Mouse (Mus musculus): Measurements from ENCODE around the gene Ube4b. TPM values are rescaled to one million over a fixed set of nuclear protein-coding genes. Genes with fewer than 3 reads are reported as not detected.

Gene Ube4b
- polyA plus RNA-seq, 1 experiment from 2014 or later = 56.5 TPM

Other genes starting within 250 kb of the Ube4b start
- 155 and 169 TPM in 2 replicates for gene Kif1b, start 119.1 kb downstream of the Ube4b start, polyA plus RNA-seq (2015; fragmentation: Nextera tagmentation; extraction: Ambion mirVana)
- gene Rbp7, start 28.2 kb upstream of the Ube4b start, polyA plus RNA-seq (2015; fragmentation: Nextera tagmentation; extraction: Ambion mirVana) = not detected in 2 replicates
- 0.69 TPM in 1 of 2 replicates, not detected in the other for gene Tmem274, start 50.6 kb upstream of the Ube4b start, polyA plus RNA-seq (2015; fragmentation: Nextera tagmentation; extraction: Ambion mirVana)
- 9.2 and 10.3 TPM in 2 replicates for gene Nmnat1, start 58.5 kb upstream of the Ube4b start, polyA plus RNA-seq (2015; fragmentation: Nextera tagmentation; extraction: Ambion mirVana)
- gene Lzic, start 58.5 kb upstream of the Ube4b start, polyA plus RNA-seq (2015; fragmentation: Nextera tagmentation; extraction: Ambion mirVana) = 42.4 and 45.1 TPM in 2 replicates
- 85.3 and 85.4 TPM in 2 replicates for gene Ctnnbip1, start 91.5 kb upstream of the Ube4b start, polyA plus RNA-seq (2015; fragmentation: Nextera tagmentation; extraction: Ambion mirVana)
- gene Clstn1, start 159.7 kb upstream of the Ube4b start, polyA plus RNA-seq (2015; fragmentation: Nextera tagmentation; extraction: Ambion mirVana) = 64.6 and 83.6 TPM in 2 replicates